Mouse (Mus musculus): ENCODE measurements at regions not wholly inside any gene's neighbourhood (a gene's known extent, or its start where the extent isn't known, plus 50 kb on each side); places are given as distances from the start of the nearest gene placed in this dataset.

DNA sequence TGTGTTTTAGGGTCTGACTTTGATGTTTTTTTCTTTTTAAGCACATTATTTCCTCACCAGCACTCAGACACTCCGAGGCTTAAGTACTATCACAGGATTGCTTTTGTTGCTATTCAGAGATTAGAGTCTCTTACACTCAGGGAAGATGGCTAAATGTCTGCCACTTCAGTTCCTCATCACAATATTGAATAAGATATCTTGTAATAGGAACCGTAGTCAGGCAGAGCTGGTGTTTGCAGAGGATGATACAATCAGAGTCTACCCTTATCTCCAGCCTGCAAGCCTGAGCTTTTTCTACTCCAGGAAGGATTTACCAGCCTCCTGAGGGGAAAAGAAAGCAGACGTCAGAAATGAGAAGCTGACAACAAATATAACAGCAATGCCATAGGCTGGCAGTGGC is 336.3 kb downstream of the Ins1 start:
- no peak for DNase-seq (ENCODE audit: low spot score in 2 of 2)

DNA sequence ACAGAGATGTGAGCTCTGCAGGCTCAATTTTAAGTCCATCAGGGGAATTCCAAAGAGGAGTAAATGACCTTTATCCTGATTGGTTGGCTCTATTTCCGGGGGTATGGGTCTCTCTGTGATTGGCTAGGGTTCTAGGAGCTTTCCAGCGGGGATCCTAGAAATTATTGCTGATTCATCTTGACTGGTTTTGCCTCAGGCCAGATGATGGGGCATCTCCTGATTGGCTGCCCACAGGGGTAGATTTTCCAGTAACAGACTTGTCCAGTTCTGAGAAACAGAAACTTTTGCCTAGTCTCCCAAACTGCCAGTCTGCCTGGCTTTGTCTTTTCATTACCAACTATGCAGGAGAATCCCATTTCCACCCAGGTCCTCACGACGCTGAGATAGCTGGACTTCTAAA is 301.3 kb downstream of the Ins1 start:
- DNase-seq (ENCODE audit: low spot score in 2 of 2), result no peak

DNA sequence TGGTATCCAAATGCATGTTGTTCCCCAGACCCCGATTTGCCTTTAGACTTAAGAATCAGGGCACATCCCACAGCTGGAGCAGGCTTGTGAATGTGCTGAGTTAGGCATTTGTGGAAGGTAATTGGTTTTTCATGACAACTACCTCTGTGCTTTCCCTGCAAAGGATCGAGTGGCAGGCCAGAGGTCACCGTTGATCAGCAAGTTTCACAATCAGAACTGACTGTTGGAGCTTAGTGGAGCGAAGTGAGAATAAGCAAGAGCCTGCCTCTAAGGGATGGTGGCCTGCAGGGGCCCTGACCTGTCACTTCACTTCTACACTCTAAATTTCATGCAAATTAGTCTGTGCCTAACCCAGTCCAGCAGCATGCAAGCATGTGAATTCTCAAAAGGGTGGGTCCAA is 270.7 kb downstream of the Ins1 start:
- no peak for DNase-seq (ENCODE audit: low spot score in 2 of 2)

DNA sequence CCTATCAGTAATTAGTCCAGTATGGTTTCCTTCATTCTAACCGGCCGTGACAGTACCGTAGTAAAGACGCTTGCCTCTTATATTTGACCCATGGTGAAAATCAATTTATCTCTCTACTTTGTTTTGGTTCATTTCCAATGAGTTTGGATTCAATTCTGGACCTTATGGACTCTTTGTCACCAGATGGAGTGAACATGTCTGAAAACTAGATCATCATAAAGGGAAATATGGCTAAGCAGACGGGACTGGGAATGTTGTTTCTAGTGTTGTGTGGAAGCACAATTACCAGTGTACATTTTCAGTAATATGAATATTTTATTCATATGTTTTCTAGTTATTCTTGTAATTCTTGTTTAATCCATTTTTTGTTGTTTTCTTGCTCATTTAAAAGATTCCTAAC is 261.4 kb downstream of the Ins1 start:
- DNase-seq (ENCODE audit: low spot score in 2 of 2), result no peak

DNA sequence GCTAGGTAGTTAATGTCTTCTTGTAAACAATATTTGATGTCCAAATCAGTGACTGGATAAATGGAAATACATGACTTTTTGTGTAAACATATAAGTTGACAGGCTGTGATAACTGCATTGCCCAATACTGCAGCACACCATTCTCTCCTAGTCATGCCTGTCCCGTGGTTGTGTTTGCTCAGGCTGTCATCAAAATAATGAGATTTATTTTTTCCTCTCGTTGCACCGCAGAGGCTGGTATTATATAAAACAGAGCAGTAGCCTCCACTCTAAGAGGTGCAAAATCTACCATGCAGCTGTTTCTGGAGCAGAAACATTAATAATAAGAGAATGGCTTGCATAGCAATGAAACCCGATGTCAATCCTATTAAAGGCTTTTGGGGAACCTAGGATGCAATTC is 239.2 kb downstream of the Ins1 start:
- no peak for DNase-seq (ENCODE audit: low spot score in 2 of 2)

Measured in layer of hippocampus, postnatal 10 days (tissue).